Mouse (Mus musculus) CH12.LX (cell line): ENCODE data around the gene Abhd18. TPM values are rescaled to one million over a fixed set of nuclear protein-coding genes. Genes with fewer than 3 reads are reported as not detected.

Experiments used
- DNase-seq: peaks from one replicate; pipeline ENCODE4 v3.0.0-alpha.2; 2013; ENCODE audit errors: extremely low read depth
- H3K27ac ChIP-seq: 2 replicates; pipeline ENCODE4 v1.5.1; 2012; ENCODE audit warnings: low read depth, mild to moderate bottlenecking, control low read depth, moderate library complexity; ENCODE audit not compliant: insufficient read depth
- H3K27me3 ChIP-seq: replicated peaks from 2 replicates; pipeline ENCODE3; 2012; ENCODE audit warnings: inconsistent platforms
- H3K36me3 ChIP-seq, 2 experiments: replicated peaks in 1 of 2; 2 replicates each; pipeline versions ENCODE3 to v1.6.1; 2012; ENCODE audit warnings: inconsistent platforms in 1 of 2, low read length in 1 of 2, mild to moderate bottlenecking in 1 of 2, mixed read lengths in 1 of 2, moderate library complexity in 1 of 2; ENCODE audit not compliant: control insufficient read depth in 1 of 2, insufficient read depth in 1 of 2
- H3K4me1 ChIP-seq, 2 experiments: 2 replicates each; pipeline ENCODE4 v1.6.1; 2012; ENCODE audit warnings: inconsistent platforms in 1 of 2, moderate library complexity in 1 of 2; ENCODE audit not compliant: insufficient read depth in 2 of 2, control insufficient read depth in 1 of 2
- H3K4me2 ChIP-seq: 2 replicates; pipeline ENCODE4 v1.6.1; 2012; ENCODE audit warnings: low read depth, mild to moderate bottlenecking, control low read depth; ENCODE audit not compliant: poor library complexity, insufficient read depth, severe bottlenecking
- H3K4me3 ChIP-seq, 3 experiments: fragments of 150-350 bp in 1 of 3; sonication (generic) in 1 of 3; replicated peaks in 1 of 3; 2 replicates each; pipeline versions ENCODE3 to v1.5.1; 2011 to 2012; ENCODE audit warnings: low read depth in 2 of 3, low read length in 2 of 3, mild to moderate bottlenecking in 2 of 3, moderate library complexity in 2 of 3, control low read depth in 1 of 3, improper control_type of control experiment in 1 of 3, inconsistent platforms in 1 of 3, mixed read lengths in 1 of 3; ENCODE audit not compliant: poor library complexity in 1 of 3
- H3K79me2 ChIP-seq: replicated peaks from 2 replicates; pipeline ENCODE4 v1.6.1; 2012; ENCODE audit warnings: mild to moderate bottlenecking, moderate library complexity; ENCODE audit not compliant: control insufficient read depth, poor library complexity, insufficient read depth, severe bottlenecking; ENCODE audit errors: extremely low read depth
- H3K9ac ChIP-seq: 2 replicates; pipeline ENCODE4 v1.6.1; 2012; ENCODE audit warnings: low read depth, mild to moderate bottlenecking, control low read depth, moderate library complexity; ENCODE audit not compliant: insufficient read depth
- H3K9me3 ChIP-seq: replicated peaks from 2 replicates; pipeline ENCODE3; 2012; ENCODE audit warnings: low read length, inconsistent platforms, mixed read lengths
- CHD2 ChIP-seq: IDR thresholded peaks from 2 replicates; pipeline ENCODE4 v1.6.1; 2011; ENCODE audit warnings: low read length, improper control_type of control experiment
- ETS1 ChIP-seq: conservative IDR thresholded peaks from 2 replicates; pipeline ENCODE4 v1.6.1; 2012; ENCODE audit warnings: low read depth, mild to moderate bottlenecking, inconsistent platforms, low read length, improper control_type of control experiment, moderate library complexity
- MAFK ChIP-seq: IDR thresholded peaks from 2 replicates; pipeline ENCODE4 v1.6.1; 2011; ENCODE audit warnings: low read length, improper control_type of control experiment; ENCODE audit not compliant: insufficient replicate concordance
- NELFE ChIP-seq: IDR thresholded peaks from 2 replicates; pipeline ENCODE4 v1.6.1; 2011; ENCODE audit warnings: low read depth, low read length, improper control_type of control experiment
- NRF1 ChIP-seq: IDR thresholded peaks from 2 replicates; pipeline ENCODE4 v1.6.1; 2014; ENCODE audit warnings: low read depth, mild to moderate bottlenecking, inconsistent platforms, low read length, improper control_type of control experiment, moderate library complexity
- POLR2A ChIP-seq: IDR thresholded peaks from 2 replicates; pipeline ENCODE4 v1.6.1; 2011; ENCODE audit warnings: low read depth, mild to moderate bottlenecking, improper control_type of control experiment, low read length
- SIN3A ChIP-seq: IDR thresholded peaks from 2 replicates; pipeline ENCODE4 v1.6.1; 2012; ENCODE audit warnings: low read length, improper control_type of control experiment, inconsistent platforms
- SMC3 ChIP-seq: IDR thresholded peaks from 2 replicates; pipeline ENCODE4 v1.6.1; 2011; ENCODE audit warnings: low read depth, low read length, improper control_type of control experiment
- TCF12 ChIP-seq: IDR thresholded peaks from 2 replicates; pipeline ENCODE4 v1.6.1; 2014; ENCODE audit warnings: low read depth, mild to moderate bottlenecking, inconsistent platforms, low read length, improper control_type of control experiment
- ZKSCAN1 ChIP-seq: IDR thresholded peaks from 2 replicates; pipeline ENCODE4 v1.6.1; 2012; ENCODE audit warnings: low read depth, inconsistent platforms, low read length, improper control_type of control experiment, borderline replicate concordance
- ZMIZ1 ChIP-seq: IDR thresholded peaks from 2 replicates; pipeline ENCODE4 v1.6.1; 2012; ENCODE audit warnings: low read depth, mild to moderate bottlenecking, inconsistent platforms, low read length, improper control_type of control experiment
- ZNF384 ChIP-seq: IDR thresholded peaks from 2 replicates; pipeline ENCODE4 v1.6.1; 2012; ENCODE audit warnings: low read depth, low read length, improper control_type of control experiment, inconsistent platforms
- dilution Hi-C: fragments of 300-500 bp; cut with MboI; formaldehyde crosslinking; loops from 2 replicates; pipeline ENCODE4 v1.14.3; 2020; ENCODE audit warnings: low sequenced_read_pairs; ENCODE audit not compliant: extremely low pct_unique_long_range_greater_than_20kb, extremely low pct_ligation_motif_present
- in situ Hi-C: fragments of 300-500 bp; cut with MboI; formaldehyde crosslinking; loops from 3 replicates; pipeline ENCODE4 v1.14.3; 2019; ENCODE audit warnings: low sequenced_read_pairs, low pct_ligation_motif_present, low pct_unique_long_range_greater_than_20kb, mixed read lengths
- polyA plus RNA-seq: library from polyadenylated mRNA; unstranded; fragments of >175 nt; gene quantifications from 2 replicates; pipeline ENCODE4 v1.2.1, GENCODE M21; 2012; ENCODE audit warnings: low read depth; ENCODE audit not compliant: insufficient read length
- total RNA-seq, 2 experiments: library from RNA; depleted of rRNA; stranded (reverse); fragments of 300-350 nt in 1 of 2; fragments of >200 nt in 1 of 2; gene quantifications; 2 replicates each; pipeline ENCODE4 v1.2.3; 2012 to 2014

Gene Abhd18
- total and polyA plus RNA-seq, 3 experiments = 3.7 to 13.4 (median 8.5) TPM

DNA sequence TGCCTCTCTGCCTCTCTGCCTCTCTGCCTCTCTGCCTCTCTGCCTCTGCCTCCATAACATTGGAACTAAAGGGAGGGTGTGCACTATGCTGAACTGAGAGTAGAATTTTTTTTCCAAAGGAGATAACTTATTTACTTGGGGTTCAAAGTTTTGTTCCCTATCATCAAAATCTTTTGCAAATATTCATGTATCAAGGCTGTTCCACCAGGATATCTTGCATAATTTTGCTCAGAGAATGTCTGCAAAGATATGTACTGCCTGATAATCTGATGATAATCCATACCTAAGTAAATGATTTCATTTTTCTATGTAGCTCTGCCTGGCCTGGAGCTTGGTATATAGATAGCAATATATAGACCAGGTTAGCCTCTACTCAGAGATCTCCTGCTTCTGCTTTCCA is 92.2 kb downstream of the Abhd18 start:
- Histone ChIP-seq H3K79me2 (no peaks in the 10 kb centered on the region), H3K36me3 (peaks cover 1 to 5% of the 10 kb centered on the region in 2 experiments), H3K4me2 (no peak overlapping the region), H3K27ac (no peak overlapping the region), H3K9ac (no peak overlapping the region), H3K9me3 (no peaks in the 10 kb centered on the region), H3K4me1 (no peaks in the 10 kb centered on the region), H3K4me3 (no peak overlapping the region), H3K27me3 (no peaks in the 10 kb centered on the region)
- DNase-seq = no peak
- TF ChIP-seq ZMIZ1 (no peak), ZNF384 (no peak), ZKSCAN1 (no peak)
- in situ Hi-C loops = no loop called here
- dilution Hi-C loops = no loop called here

DNA sequence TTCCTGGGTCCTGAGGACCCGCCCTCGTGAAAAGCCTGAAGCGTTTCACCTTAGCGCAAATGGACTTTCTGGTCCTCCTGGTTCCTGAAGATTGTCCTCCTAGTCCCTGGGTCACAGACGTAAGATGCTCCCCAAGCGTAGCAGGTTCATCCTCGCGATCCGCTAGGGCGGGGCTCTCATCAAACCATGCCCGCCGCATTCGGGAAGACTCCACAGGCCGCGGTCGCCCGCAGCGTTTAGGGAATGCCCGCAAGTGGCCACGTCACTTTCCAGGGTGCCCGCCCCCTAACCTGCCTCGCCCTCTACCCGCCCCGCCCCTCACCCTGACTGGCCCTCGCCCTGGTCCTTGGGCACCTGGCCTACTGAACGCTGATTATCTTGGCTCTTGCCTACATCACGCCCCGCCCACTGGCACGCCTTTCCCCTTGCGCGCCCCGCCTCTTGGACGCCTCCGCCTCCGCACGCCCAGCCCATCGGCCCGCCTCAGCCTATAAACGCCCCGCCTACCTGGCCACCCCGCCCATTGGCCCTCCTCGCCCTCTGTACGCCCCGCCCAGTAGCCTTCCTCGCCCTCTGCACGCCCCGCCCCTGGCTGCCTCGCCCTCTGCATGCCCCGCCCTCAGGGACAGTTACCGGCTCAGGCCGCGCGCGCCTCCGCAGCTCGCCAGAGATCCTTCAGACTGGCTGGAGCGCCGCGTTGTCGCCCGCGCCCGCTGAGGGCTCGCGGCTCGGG is 102.6 kb downstream of the Abhd18 start, which contains the start of gene Larp1b:
TSS of gene Larp1b (plus strand) at position 659 of the 733 bp plus-strand sequence.
- Histone ChIP-seq H3K4me1 (peaks cover 0 to 5% of the 10 kb centered on the region in 2 experiments; a peak in 2 of 4 replicates), H3K27me3 (peaks cover 7% of the 10 kb centered on the region), H3K9ac (peak within 1 kb of the TSS; percentile 47; the same call in 1 of the 2 replicates), H3K79me2 (peaks cover 1% of the 10 kb centered on the region; the same call in 1 of the 2 replicates), H3K9me3 (no peaks in the 10 kb centered on the region), H3K27ac (peak within 1 kb of the TSS; percentile 42; the same call in 1 of the 2 replicates), H3K4me2 (peak within 1 kb of the TSS; percentile 76), H3K36me3 (no peaks in the 10 kb centered on the region), H3K4me3 (peak within 1 kb of the TSS; percentile 78 to 88 (median 82))
- dilution Hi-C loops = no loop called here
- TF ChIP-seq NRF1 (peak; percentile 47; the same call in 1 of the 2 replicates), MAFK (no peak), TCF12 (peak; percentile 70; the same call in 1 of the 2 replicates), ETS1 (no peak), CHD2 (no peak), NELFE (peak; percentile 73), POLR2A (peak; percentile 83; the same call in 1 of the 2 replicates), ZMIZ1 (peak; percentile 60; the same call in 1 of the 2 replicates), SIN3A (peak; percentile 47), SMC3 (no peak)
- DNase-seq = peak; percentile 94
- in situ Hi-C loops = no loop called here
